Comparison of ENCODE assay signal across 12 mouse cellular contexts in genomic region chr9:110170858-110171257, GRCm38 (mm10). TPM values are rescaled to one million over a fixed set of nuclear protein-coding genes. Genes with fewer than 3 reads are reported as not detected.
DNase-seq lines count a peak whose midpoint lies in the region; ATAC-seq and TF ChIP-seq lines count a peak whose summit lies in the region.
"Had no signal": no experiment of that assay in that cellular context is flagged by ENCODE, and none has a peak within 500 bp of the region (broad histone marks: within the 10 kb centered on the region; RNA-seq: fewer than 3 reads in every experiment).

No protein-coding gene starts in this region.

- no peak overlapping the region for H3K4me2 ChIP-seq in stomach, postnatal 0 days (replicated peaks; ENCODE audit: low read depth)
- H3K4me2 ChIP-seq: lung, embryonic 15.5 days; midbrain, embryonic 12.5 days had no signal

- no peak for ATAC-seq in stomach, postnatal 0 days (ENCODE audit: low FRiP score, low TSS enrichment)
- ATAC-seq: hindbrain, embryonic 16.5 days had no signal

- no peaks in the 10 kb centered on the region for H3K27me3 ChIP-seq in stomach, postnatal 0 days (ENCODE audit: control insufficient read depth, insufficient read depth, low read length)
- H3K27me3 ChIP-seq: lung, embryonic 15.5 days; midbrain, embryonic 12.5 days had no signal

- no peak overlapping the region for H3K27ac ChIP-seq in stomach, postnatal 0 days (replicated peaks)
- H3K27ac ChIP-seq: lung, embryonic 15.5 days; midbrain, embryonic 12.5 days had no signal

- no peak for TF ChIP-seq EP300 in stomach, postnatal 0 days (optimal IDR thresholded peaks at IDR 0.05)

- H3K9ac ChIP-seq in stomach, postnatal 0 days (ENCODE audit: low read length) = no peak overlapping the region
- H3K9ac ChIP-seq: lung, embryonic 15.5 days; midbrain, embryonic 12.5 days had no signal

- peak; percentile 40 for TF ChIP-seq CTCF in stomach, postnatal 0 days (IDR thresholded peaks at IDR 0.05; ENCODE audit: low read depth)

- peak; percentile 21 for DNase-seq in adrenal gland, postnatal 10 days
- no peak for DNase-seq in adrenal gland, postnatal 4 days (ENCODE audit: low spot score in 2 of 2)
- DNase-seq in heart, adult 9 months (ENCODE audit: low spot score in 2 of 2) = peak; percentile 13 to 30
- DNase-seq in heart, postnatal 4 days = no peak
- DNase-seq in ovary, postnatal 36 days (ENCODE audit: low spot score) = peak; percentile 6
- DNase-seq in ovary, adult 18-20 months (ENCODE audit: low spot score) = no peak
- no peak for DNase-seq in stomach, postnatal 0 days (ENCODE audit: low spot score)
- DNase-seq in gastrocnemius, postnatal 10 days = no peak

- no peak overlapping the region for H3K4me3 ChIP-seq in stomach, postnatal 0 days (ENCODE audit: low read depth, low read length)
- H3K4me3 ChIP-seq: erythroblast, embryonic 14.5 days; lung, embryonic 15.5 days; midbrain, embryonic 12.5 days had no signal

- WGBS in stomach, postnatal 0 days = 79% methylated on average over 5 of the region's 5 CpGs

- H3K9me3 ChIP-seq in stomach, postnatal 0 days (ENCODE audit: control insufficient read depth, low read length) = no peaks in the 10 kb centered on the region
- H3K9me3 ChIP-seq: lung, embryonic 15.5 days; midbrain, embryonic 12.5 days had no signal

- peaks cover 12% of the 10 kb centered on the region; the same call in 1 of the 2 replicates for H3K36me3 ChIP-seq in stomach, postnatal 0 days (ENCODE audit: control insufficient read depth, insufficient read depth, low read length)

- no peaks in the 10 kb centered on the region for H3K4me1 ChIP-seq in stomach, postnatal 0 days (replicated peaks; ENCODE audit: control insufficient read depth, insufficient read depth)
- H3K4me1 ChIP-seq: lung, embryonic 15.5 days; midbrain, embryonic 12.5 days had no signal

RNA-seq across cellular contexts. Expression of gene Dhx30, which starts 53.2 kb away (rescaled TPM):
- total RNA-seq in adrenal gland, postnatal 10 days (2021) = 10 to 100 TPM; 90.2 to 91.3 TPM
- 100 to 1,000 TPM; 102 to 111 TPM for total RNA-seq in adrenal gland, postnatal 4 days (2021)
- total RNA-seq in heart, postnatal 4 days (2021) = 10 to 100 TPM; 78.0 to 81.8 TPM
- 43.5 and 44.2 TPM in 2 replicates for polyA plus RNA-seq in stomach, postnatal 0 days (2015; fragmentation: Nextera tagmentation; extraction: Ambion mirVana)
- 10 to 100 TPM; 43.3 to 45.5 TPM for total RNA-seq in gastrocnemius, postnatal 10 days (2021)

RNA-seq across cellular contexts. Expression of gene Smarcc1, which starts 53.4 kb away (rescaled TPM):
- 10 to 100 TPM; 47.2 to 59.9 TPM for total RNA-seq in adrenal gland, postnatal 10 days (2021)
- total RNA-seq in adrenal gland, postnatal 4 days (2021) = 100 to 1,000 TPM in 1 of 2 experiments, 10 to 100 TPM in 1; 90.4 to 100 TPM
- total RNA-seq in heart, postnatal 4 days (2021) = 10 to 100 TPM; 64.3 to 66.5 TPM
- 23.1 and 26.6 TPM in 2 replicates for polyA plus RNA-seq in stomach, postnatal 0 days (2015; fragmentation: Nextera tagmentation; extraction: Ambion mirVana)
- total RNA-seq in gastrocnemius, postnatal 10 days (2021) = 10 to 100 TPM; 34.5 to 41.9 TPM

Comparison
In these comparisons a context has a peak if more than half of its experiments do, and no peak if none do; other contexts are left out.
1. DNase-seq: peak in adrenal gland, postnatal 10 days (single experiment), heart, adult 9 months (2 of 2) and ovary, postnatal 36 days (single experiment); none in adrenal gland, postnatal 4 days (0 of 2), heart, postnatal 4 days (single experiment), ovary, adult 18-20 months (single experiment), stomach, postnatal 0 days (single experiment) and gastrocnemius, postnatal 10 days (single experiment).